Mouse (Mus musculus) bone marrow, adult 2 months (tissue): ENCODE data around the gene Rhbdd1. TPM values are rescaled to one million over a fixed set of nuclear protein-coding genes. Genes with fewer than 3 reads are reported as not detected.
A peak's percentile ranks its signal among the peaks of the same experiment; 100 is the strongest.

Experiments used
- H3K27ac ChIP-seq: fragments of 200-500 bp; 2 replicates; pipeline ENCODE4 v1.5.1; 2012; ENCODE audit warnings: low read depth, mild to moderate bottlenecking, control low read depth, inconsistent platforms, low read length; ENCODE audit not compliant: control insufficient read depth, poor library complexity, insufficient read depth
- H3K4me1 ChIP-seq: fragments of 200-500 bp; 2 replicates; pipeline ENCODE4 v1.6.1; 2011; ENCODE audit warnings: low read length; ENCODE audit not compliant: control insufficient read depth, insufficient read depth
- H3K4me3 ChIP-seq: fragments of 200-500 bp; replicated peaks from 2 replicates; pipeline ENCODE3; 2011; ENCODE audit warnings: mild to moderate bottlenecking, low read depth, low read length, control low read depth; ENCODE audit not compliant: control insufficient read depth
- CTCF ChIP-seq: fragments of 200-500 bp; IDR thresholded peaks from 2 replicates; pipeline ENCODE4 v1.5.1; 2011; ENCODE audit warnings: low read length, control low read depth; ENCODE audit not compliant: control insufficient read depth, insufficient read depth
- POLR2A ChIP-seq: fragments of 200-500 bp; IDR thresholded peaks from 2 replicates; pipeline ENCODE4 v1.6.1; 2011; ENCODE audit warnings: low read depth, mild to moderate bottlenecking, control low read depth, low read length, borderline replicate concordance; ENCODE audit not compliant: control insufficient read depth
- WGBS: fragments of 180-500 bp; shearing (Covaris S2); methylation state at CpG from one replicate; pipeline ENCODE4 v1.1.7; 2018; 5-methylcytosine and 5-hydroxymethylcytosine counted together
- polyA plus RNA-seq: library from polyadenylated mRNA; stranded (reverse); fragments of >200 nt; gene quantifications from 2 replicates; pipeline ENCODE4 v1.2.4, GENCODE M21; 2011; ENCODE audit warnings: low replicate concordance; ENCODE audit not compliant: missing spikeins, insufficient read depth, insufficient read length

The Rhbdd1 gene
- polyA plus RNA-seq, 1 experiment = 4.6 TPM

- no peaks in the 10 kb centered on the region for H3K4me1 ChIP-seq
- H3K4me3 ChIP-seq = peak overlapping the region; percentile 54
- peak; percentile 21; the same call in 1 of the 2 replicates for TF ChIP-seq POLR2A
- TF ChIP-seq CTCF = no peak
- H3K27ac ChIP-seq = 0 out of 2 replicates have a peak overlapping the region, but pooled peaks have one; percentile 17
- WGBS = 3% methylated on average over 45 of the region's 45 CpGs
These were observed 26.1 kb upstream of the Rhbdd1 start for GRCm38 (mm10) chr1:82289990-82290681.

GRCm38 (mm10) chr1:82290723-82291150 is 25.5 kb upstream of the Rhbdd1 start:
- TF ChIP-seq POLR2A (no peak), CTCF (no peak)
- Histone ChIP-seq H3K4me3 (peak overlapping the region; percentile 54), H3K27ac (peak overlapping the region; percentile 49; the same call in 1 of the 2 replicates), H3K4me1 (no peaks in the 10 kb centered on the region)
- WGBS = under 1% methylated on average over 31 of the region's 31 CpGs

GRCm38 (mm10) chr1:82291151-82291797 is 25.0 kb upstream of the Rhbdd1 start, which contains the start of gene Irs1:
Gene Irs1 (minus strand): TSS chr1:82291416.
- H3K27ac ChIP-seq = peak within 1 kb of the TSS; percentile 49; the same call in 1 of the 2 replicates
- peak within 1 kb of the TSS; percentile 54 for H3K4me3 ChIP-seq
- no peaks in the 10 kb centered on the region for H3K4me1 ChIP-seq
- WGBS = 2% methylated on average over 57 of the region's 60 CpGs
- no peak for TF ChIP-seq CTCF
- no peak for TF ChIP-seq POLR2A

GRCm38 (mm10) chr1:82291930-82292712 is 24.1 kb upstream of the Rhbdd1 start:
- 6% methylated on average over 23 of the region's 23 CpGs for WGBS
- TF ChIP-seq POLR2A = no peak
- no peak for TF ChIP-seq CTCF
- no peak overlapping the region for H3K27ac ChIP-seq
- H3K4me3 ChIP-seq = no peak overlapping the region
- no peaks in the 10 kb centered on the region for H3K4me1 ChIP-seq

GRCm38 (mm10) chr1:82292771-82293170 is 23.5 kb upstream of the Rhbdd1 start:
- H3K4me1 ChIP-seq = no peaks in the 10 kb centered on the region
- H3K4me3 ChIP-seq = no peak overlapping the region
- WGBS = 7% methylated on average over 13 of the region's 13 CpGs
- H3K27ac ChIP-seq = no peak overlapping the region
- no peak for TF ChIP-seq CTCF
- TF ChIP-seq POLR2A = no peak

- Histone ChIP-seq H3K4me1 (no peaks in the 10 kb centered on the region), H3K27ac (no peak overlapping the region), H3K4me3 (no peak overlapping the region)
- 10% methylated on average over 6 of the region's 6 CpGs for WGBS
- TF ChIP-seq POLR2A = no peak
These were observed 22.1 kb upstream of the Rhbdd1 start for GRCm38 (mm10) chr1:82294102-82294501.

GRCm38 (mm10) chr1:82298586-82298985 is 17.7 kb upstream of the Rhbdd1 start:
- WGBS = 24% methylated on average over 1 of the region's 1 CpGs
- Histone ChIP-seq H3K4me3 (no peak overlapping the region), H3K4me1 (no peaks in the 10 kb centered on the region), H3K27ac (no peak overlapping the region)
- TF ChIP-seq CTCF = no peak
- no peak for TF ChIP-seq POLR2A

GRCm38 (mm10) chr1:82304483-82304882 is 11.8 kb upstream of the Rhbdd1 start:
- no peaks in the 10 kb centered on the region for H3K4me1 ChIP-seq
- no peak overlapping the region for H3K4me3 ChIP-seq
- no peak for TF ChIP-seq POLR2A
- no peak for TF ChIP-seq CTCF
- H3K27ac ChIP-seq = no peak overlapping the region
- 65% methylated on average over 3 of the region's 3 CpGs for WGBS
